Mouse (Mus musculus) right cerebral cortex, adult 18-20 months (tissue): ENCODE measurements around the gene Tuba8.

Experiments
- DNase-seq: peaks from one replicate; pipeline ENCODE4 v3.0.0; 2022; ENCODE audit warnings: mixed read lengths

Tuba8 gene

DNA sequence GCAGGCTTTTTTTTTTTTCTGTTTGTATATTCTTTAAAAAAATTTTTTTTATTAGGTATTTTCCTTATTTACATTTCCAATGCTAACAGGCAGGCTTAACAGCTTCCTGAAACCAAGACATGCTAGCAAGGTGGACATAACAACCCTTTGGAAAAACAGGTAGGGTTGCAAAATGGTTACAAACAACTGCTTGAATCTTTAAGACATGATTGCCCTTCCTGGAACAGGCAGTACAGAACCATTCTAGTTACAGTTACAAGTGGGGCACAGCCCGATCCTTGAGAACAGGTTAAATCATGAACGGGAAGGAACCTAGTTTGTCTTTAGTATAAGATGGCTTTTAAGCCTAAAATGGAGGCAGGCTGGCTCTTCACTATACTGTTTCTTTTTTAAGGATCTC lies 25.9 kb downstream of the Tuba8 start:
- DNase-seq = no peak

DNA sequence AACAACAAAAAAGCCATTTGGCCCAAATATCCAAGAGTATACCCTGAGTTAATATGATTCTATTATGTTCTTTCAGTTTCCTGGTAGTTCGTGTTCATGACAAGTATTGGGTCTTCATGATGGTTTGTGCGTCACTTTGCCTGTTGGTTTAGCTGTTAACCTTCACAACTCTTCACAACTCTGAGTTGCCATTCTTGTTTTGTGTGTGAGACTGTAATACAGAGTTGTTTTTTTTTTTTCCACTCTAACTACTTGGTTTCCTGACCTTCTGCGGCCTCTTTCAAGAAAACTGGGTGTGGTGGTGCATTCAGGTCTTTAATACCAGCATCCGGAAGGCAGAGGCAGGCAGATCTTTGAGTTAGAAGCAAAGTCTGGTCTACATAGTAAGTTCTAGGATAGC lies 27.7 kb downstream of the Tuba8 start:
- no peak for DNase-seq

DNA sequence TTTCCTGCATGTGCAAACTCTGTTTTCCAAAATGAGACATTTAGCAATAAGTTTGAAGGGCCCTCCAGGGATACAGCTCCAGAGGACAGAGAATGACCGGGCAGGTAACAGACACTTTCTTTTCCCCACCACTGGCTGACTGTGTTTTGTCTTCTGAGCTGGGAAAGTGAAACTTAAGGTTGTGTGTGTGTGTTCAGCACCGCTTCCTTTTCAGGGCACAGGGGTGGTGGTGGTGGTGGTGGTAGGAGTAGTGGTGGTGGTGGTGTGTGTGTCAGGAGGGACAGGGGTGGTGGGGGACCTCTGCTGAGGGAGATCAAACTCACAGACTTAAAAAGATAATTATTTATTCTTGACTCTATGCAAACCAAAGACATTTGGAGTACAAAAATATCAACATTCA lies 31.3 kb downstream of the Tuba8 start:
- DNase-seq = no peak

DNA sequence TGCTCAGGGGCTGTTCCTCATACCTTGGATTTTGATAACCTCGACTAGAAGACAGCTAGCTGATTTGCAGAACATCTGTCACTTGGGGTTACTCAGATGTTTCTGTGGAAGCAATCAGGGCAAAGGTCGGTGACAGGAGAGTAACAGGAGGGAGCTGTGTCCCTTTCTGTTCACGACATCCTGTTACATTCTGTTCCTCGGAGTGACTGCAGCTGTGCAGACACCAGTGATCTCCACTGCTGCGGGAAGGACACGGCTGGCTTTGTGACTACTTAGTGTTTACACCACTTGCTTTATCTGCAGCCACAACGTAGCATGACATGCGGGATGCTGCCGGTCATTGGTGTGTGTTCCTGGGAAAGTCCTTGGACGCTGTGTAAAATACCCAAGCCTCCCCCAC lies 32.7 kb downstream of the Tuba8 start:
- no peak for DNase-seq

DNA sequence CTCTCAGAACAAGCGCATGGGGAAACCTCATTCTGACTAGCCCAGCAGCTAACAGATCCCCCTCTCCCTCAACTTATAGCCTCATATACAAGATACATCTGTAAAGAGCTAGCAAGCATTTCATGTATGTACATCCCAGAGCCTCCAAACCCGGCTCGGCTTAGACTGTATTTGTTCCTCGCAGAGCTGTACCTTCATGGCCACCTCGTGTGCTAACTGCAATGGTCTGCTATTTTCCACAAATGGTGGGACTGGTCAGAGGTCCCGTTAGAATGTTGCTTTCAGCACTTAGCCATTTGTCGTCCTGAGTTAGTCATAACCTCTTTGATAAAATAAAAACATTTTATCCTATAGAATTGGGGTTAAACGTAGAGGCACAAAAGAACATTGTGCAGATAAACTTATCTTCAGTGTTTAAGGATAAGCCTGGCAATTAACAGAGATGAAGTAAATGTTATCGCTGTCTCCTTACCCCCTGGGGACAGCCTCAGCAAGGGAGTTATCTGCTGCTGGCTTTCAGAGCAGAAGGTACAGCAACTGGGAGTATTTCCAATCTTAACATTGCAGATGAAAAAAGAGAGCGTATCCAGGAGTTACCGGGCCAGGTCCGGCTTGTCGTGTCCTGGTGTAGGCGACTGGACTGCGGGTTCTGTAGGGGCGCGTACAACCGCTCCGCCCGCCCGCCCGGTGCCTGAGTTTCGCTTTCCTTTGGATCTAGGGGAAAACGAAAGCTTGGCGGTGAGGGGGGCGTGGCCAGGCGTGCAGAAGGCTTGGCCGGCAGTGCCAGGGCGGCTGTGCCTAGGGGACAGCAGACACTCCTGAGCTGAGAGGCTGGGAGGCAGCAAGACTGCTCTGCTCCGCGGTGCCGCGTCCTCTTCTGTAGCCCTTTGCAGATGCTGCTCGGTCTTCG lies 34.9 kb downstream of the Tuba8 start, which contains the start of gene Usp18:
Usp18 (plus strand) TSS at position 780 of the 910 bp plus-strand sequence.
- peak; percentile 72 for DNase-seq

DNA sequence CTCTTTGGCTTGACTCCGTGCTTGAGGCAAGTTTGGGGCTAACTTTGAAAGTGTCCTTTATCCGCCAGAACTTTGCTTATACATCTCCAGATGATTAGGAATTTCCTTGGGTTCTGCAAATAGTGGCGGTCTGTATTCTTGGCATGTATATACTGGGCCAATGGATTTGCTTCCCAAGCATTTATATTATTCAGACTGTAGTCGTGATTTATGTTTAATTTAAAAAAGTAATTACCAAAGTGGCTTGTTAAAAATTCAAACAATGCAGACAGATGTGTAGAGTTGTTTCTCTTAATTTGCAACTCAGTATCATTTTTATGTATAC lies 35.5 kb downstream of the Tuba8 start:
- no peak for DNase-seq

DNA sequence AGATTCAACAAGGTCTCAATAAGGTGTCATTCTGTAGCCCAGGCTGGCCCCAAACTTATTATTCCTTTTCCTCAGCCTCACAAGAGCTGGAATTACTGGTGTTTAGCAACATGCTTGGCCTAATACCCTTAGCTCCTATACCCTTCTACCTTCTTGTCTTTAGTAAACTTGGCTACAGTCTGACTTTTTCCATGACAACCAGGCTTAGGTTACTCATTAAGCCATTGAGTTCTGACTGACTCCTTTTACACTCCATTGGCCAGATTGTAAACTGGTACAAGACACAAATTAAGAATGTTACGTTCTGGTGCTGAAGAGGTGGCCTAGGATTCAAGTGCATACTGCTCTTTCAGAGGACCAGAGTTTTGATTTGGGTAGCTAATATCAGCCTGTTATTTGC lies 39.9 kb downstream of the Tuba8 start:
- DNase-seq = no peak

DNA sequence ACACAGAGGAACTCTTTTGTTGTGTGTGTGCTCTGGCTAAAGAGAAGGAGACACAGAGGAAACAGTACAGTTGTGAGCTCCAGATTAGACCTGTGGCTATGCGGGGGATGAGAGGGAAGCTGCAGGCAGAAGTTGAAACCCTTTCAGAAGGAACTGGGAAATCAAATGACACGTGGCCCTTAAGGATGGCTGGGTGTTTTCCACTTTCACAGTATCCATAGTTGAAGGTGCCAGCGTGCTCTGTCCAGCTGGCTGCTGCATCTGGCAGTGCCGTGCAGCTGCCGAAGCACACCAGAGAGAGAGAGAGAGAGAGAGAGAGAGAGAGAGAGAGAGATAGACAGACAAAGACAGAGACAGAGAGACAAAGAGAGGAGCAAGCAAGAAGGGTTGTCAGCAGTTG lies 40.8 kb downstream of the Tuba8 start:
- DNase-seq = no peak

DNA sequence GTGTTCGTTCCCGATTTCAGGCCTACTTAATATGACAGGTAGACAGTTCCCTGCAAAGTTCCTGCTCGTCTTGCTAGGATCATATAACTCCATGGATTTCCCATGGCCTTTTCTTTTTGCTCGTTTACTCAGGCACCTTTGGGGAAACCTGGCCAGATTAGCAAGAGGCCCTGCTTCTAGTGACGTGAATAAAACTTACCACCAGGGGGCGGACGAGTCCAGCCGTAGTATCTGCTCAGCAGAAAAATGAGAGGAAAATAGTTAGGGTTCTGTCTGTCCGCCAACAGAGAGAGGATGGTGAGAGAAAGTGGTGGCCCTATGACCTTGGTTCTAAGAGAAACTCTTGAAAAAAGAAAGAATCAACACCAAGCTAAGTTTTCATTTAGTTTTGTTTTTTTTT lies 50.1 kb downstream of the Tuba8 start:
- DNase-seq = peak; percentile 70

DNA sequence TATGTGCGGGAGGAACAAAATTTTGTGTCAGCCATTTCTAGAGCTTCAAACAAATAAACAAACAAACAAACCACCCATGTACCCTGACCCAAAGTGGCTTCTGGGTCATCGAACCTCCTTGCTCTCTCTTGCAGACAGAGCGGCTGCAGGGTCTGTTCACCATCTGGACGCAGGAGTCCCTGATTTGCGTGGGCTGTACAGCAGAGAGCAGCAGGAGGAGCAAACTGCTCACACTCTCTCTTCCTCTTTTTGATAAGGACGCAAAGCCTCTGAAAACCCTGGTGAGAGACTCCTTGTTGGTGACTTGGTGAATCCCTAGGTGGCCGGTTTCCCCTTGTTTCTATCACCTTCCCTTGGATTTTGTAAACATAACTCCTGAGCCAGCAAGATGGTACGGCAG lies 50.7 kb downstream of the Tuba8 start:
- DNase-seq = no peak

DNA sequence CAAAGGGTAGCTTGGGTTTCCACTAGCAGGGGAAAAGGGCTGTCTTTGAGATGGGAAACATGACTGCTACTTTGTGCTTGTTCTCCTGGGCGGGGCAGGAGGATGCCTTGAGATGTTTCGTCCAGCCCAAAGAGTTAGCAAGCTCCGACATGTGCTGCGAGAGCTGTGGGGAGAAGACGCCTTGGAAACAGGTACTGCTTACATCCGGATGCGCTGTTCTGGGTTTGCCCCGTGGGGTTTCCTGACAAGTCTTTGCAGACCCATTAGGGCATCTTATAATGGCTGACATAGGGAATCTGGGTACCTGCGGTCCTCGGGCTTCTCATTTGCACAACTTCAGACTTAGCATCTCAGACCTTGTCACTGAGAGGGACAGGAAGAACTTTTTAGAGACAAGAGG lies 51.5 kb downstream of the Tuba8 start:
- DNase-seq = no peak

DNA sequence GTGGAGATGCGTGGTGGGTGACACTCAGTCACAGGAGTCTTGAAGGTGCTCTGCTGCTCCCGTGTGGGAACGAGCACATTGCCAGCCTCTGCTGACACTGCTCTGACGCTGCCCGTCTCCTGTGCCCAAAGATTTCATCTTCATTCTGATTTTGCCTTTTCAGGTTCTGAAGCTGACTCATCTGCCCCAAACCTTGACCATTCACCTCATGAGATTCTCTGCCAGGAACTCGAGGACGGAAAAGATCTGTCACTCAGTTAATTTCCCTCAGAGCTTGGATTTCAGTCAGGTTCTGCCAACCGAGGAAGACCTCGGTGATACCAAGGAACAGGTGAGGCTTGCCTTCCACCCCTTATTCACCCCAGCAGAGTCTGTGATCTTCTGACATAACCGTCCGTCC lies 52.0 kb downstream of the Tuba8 start:
- DNase-seq = no peak

DNA sequence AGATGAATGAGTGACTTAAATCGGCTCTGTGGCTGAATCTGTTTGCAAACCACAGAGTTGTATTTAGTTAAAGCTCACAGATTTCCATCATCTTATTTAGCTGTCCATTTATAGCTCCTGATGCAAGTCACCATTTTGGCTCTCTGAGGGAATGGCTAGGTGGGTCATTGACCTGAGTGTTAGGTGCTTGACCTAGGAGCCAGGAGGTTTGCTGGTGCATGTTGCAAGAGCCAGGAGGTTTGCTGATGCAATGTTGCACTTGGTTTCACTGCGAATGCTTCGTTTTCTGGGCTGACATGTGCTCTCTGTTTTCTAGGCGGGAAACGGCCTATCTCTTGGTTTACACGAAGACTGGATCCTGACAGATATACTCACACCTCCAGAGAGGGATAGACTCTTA lies 59.7 kb downstream of the Tuba8 start:
- DNase-seq = no peak

DNA sequence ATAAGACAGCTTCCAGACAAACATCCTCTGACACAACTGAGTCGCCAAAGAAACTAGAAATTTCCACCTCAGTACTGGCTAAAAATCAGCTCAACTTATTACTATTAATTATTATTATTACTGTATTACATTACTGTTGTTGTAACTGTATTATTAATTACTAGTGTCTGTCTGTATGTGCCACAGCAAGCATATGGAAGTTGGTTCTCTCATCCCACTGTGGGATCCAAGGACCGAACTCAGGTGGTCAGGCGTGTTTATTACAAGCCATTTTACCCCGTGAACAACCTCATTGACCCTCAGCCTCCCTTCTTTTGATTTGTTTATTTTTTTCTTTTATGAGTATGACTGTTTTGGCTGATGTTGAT lies 61.2 kb downstream of the Tuba8 start:
- DNase-seq = no peak

DNA sequence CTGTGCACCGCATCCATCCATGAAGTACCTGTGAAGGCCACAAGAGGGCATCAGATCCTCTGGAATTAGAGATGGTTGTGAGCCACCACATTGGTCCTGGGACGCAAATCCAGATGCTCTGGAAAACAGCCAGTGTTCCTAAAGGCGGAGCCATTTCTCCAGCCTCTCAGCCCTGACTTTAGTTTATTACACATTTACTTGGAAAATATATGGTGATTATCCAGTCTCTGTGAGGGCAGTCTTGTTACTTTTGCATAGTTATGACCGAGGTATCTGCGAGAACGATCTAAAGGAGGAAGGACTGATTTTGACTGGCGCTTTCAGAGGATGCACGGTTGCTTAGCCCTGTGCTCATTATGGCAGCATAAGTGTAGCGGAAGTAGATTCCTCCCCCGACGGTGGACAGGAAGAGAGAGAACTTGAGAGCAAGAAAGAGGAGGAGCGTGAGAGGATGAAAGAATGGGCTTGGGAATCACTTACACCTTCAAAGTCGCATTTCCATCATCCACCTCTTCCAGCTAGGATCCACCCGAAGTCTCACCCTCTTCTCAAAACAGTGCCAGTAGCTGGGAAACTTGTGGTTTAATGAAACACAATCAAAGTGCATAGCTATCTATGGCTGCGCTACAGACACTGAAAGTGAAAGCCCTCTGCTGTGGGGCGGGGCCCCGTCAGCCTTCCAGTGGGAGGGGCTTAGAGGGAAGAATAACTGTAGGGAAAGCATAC lies 61.7 kb downstream of the Tuba8 start:
- DNase-seq = peak; percentile 80

DNA sequence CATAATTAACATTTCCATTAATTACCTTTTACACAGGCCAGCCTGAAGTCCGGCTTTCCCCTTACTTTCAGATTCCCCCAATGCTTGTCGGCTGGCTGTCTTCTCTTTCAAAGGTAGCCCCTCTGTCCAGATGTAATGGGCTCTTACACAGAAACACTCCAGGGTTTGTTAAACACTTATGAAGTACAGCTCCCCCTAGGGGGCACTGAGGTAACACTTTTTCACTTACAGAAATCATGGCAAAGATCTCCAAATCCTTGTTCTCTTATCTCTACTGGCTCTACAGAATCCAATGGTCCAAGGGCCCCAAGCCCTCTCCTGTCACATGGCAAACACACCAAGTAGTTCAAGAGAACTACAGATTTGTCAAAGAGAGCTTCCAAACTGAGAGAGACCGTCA lies 63.9 kb downstream of the Tuba8 start:
- DNase-seq = peak; percentile 22
